Mouse (Mus musculus) MEL (cell line): ENCODE data around the gene Raly.

Source experiments
- CTCF ChIP-seq, 3 experiments: IDR thresholded peaks in 2 of 3; conservative IDR thresholded peaks in 1 of 3; 2 replicates each; pipeline ENCODE4 v1.5.1; 2011 to 2012; ENCODE audit warnings: low read length in 3 of 3, low read depth in 2 of 3, mild to moderate bottlenecking in 2 of 3, improper control_type of control experiment in 1 of 3, inconsistent platforms in 1 of 3, mixed read lengths in 1 of 3, moderate library complexity in 1 of 3; ENCODE audit not compliant: control insufficient read depth in 1 of 3, insufficient read depth in 1 of 3, poor library complexity in 1 of 3, severe bottlenecking in 1 of 3
- USF1 ChIP-seq: IDR thresholded peaks from 2 replicates; pipeline ENCODE4 v1.6.1; 2014; ENCODE audit warnings: low read depth, mild to moderate bottlenecking, inconsistent platforms, low read length, improper control_type of control experiment, moderate library complexity
- USF2 ChIP-seq, 2 experiments: IDR thresholded peaks; 2 replicates each; pipeline ENCODE4 v1.6.1; 2011 to 2012; ENCODE audit warnings: improper control_type of control experiment in 2 of 2, low read length in 2 of 2, borderline replicate concordance in 1 of 2, inconsistent platforms in 1 of 2, low read depth in 1 of 2, mild to moderate bottlenecking in 1 of 2; ENCODE audit not compliant: insufficient read depth in 1 of 2

DNA sequence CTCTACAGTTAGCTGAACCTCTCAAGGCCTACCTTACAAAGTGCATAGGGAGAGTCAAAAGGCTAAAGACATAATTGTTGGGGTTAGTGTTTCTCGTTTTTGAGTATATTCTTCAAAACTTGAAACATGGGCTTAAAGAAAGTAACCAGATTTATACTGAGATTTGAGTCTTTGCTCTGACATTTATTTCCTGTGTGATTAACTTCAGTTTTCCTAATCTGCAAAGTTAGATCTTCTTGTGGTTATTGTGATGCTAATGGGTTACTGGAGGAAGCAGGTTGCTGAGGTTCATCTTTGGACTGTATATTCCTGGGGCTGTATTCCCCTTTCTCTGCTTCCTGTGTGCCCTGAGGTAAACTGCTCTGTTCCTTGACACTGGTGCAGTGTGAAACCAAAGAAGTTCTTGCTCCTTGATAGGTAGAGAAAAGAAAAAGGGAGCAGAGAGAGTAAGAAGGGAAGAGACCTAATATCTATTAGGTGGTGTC is 35.2 kb downstream of the Raly start:
- TF ChIP-seq USF2 (IDR thresholded peaks at IDR 0.05; ENCODE audit: borderline replicate concordance in 1 of 2, insufficient read depth in 1 of 2, low read depth in 1 of 2, low read length in 2 of 2): no peak
- no peak for TF ChIP-seq USF1
- TF ChIP-seq CTCF (IDR thresholded peaks at IDR 0.05 in 2 of 3, conservative IDR thresholded peaks at IDR 0.05 in 1 of 3; ENCODE audit: control insufficient read depth in 1 of 3, insufficient read depth in 1 of 3, low read depth in 2 of 3, low read length in 3 of 3, poor library complexity in 1 of 3, severe bottlenecking in 1 of 3): no peak
